Mouse (Mus musculus): ENCODE data around the gene Cldn7. TPM values are rescaled to one million over a fixed set of nuclear protein-coding genes. Genes with fewer than 3 reads are reported as not detected.

Gene Cldn7
- polyA plus RNA-seq, 1 experiment from 2014 or later = 0.40 TPM

DNA sequence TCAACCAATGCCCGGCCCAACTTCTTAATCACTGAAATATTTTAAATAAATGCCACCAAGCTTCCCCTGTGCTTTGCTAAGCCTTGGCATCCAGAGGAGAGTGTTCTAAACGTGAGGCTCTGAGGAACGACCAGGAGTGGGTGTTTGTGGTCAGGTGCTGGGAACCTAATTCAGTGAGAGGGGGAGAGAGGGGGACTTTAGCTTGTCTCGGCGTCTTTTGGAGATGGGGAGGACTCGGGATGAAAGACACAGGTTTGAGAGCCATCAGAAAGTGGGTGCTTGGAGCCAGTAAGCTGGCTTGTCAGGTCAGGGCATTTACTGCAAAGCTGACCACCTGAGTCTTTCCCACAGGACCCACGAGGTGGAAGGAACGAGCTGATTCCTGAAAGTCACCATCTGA is 32.8 kb upstream of the Cldn7 start:
- 79% methylated on average over 8 of the region's 8 CpGs for WGBS
- Histone ChIP-seq H3K4me2 (ENCODE audit: low read length) (no peak overlapping the region), H3K27me3 (ENCODE audit: control insufficient read depth, insufficient read depth, low read depth, low read length) (peaks cover 1% of the 10 kb centered on the region), H3K9ac (ENCODE audit: low read depth, low read length) (no peak overlapping the region), H3K27ac (ENCODE audit: low read length) (no peak overlapping the region), H3K4me3 (ENCODE audit: low read depth, low read length) (no peak overlapping the region), H3K4me1 (ENCODE audit: control insufficient read depth, insufficient read depth, low read length) (peaks cover 4% of the 10 kb centered on the region; the same call in 1 of the 2 replicates), H3K9me3 (replicated peaks; ENCODE audit: control insufficient read depth, low read length, poor library complexity, severe bottlenecking) (no peaks in the 10 kb centered on the region), H3K36me3 (ENCODE audit: control insufficient read depth, insufficient read depth, low read length) (no peaks in the 10 kb centered on the region)
- ATAC-seq = no peak

DNA sequence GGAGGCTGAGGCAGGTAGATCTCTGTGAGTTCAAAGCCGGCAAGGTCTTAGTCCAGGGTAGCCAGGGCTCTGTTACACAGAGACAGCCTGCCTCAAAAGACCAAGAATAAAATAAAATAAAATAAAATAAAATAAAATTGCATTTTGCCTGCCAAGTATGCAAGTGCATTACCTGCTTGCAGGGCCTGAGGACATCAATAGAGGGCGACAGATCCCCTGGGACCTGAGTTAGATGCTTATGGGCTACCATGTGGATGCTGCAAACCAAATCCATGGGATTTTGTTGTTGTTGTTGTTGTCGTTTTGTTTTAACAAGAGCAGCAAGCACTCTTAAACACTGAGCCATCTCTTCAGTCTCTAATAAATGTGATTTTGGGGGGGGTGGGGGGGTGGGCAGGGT is 32.3 kb upstream of the Cldn7 start:
- Histone ChIP-seq H3K9ac (ENCODE audit: low read depth, low read length) (no peak overlapping the region), H3K36me3 (ENCODE audit: control insufficient read depth, insufficient read depth, low read length) (no peaks in the 10 kb centered on the region), H3K4me3 (ENCODE audit: low read depth, low read length) (no peak overlapping the region), H3K27me3 (ENCODE audit: control insufficient read depth, insufficient read depth, low read depth, low read length) (peaks cover 6% of the 10 kb centered on the region), H3K9me3 (replicated peaks; ENCODE audit: control insufficient read depth, low read length, poor library complexity, severe bottlenecking) (no peaks in the 10 kb centered on the region), H3K27ac (ENCODE audit: low read length) (no peak overlapping the region), H3K4me2 (ENCODE audit: low read length) (no peak overlapping the region), H3K4me1 (ENCODE audit: control insufficient read depth, insufficient read depth, low read length) (peaks cover 4% of the 10 kb centered on the region; the same call in 1 of the 2 replicates)
- no peak for ATAC-seq
- 35% methylated on average over 3 of the region's 3 CpGs for WGBS

DNA sequence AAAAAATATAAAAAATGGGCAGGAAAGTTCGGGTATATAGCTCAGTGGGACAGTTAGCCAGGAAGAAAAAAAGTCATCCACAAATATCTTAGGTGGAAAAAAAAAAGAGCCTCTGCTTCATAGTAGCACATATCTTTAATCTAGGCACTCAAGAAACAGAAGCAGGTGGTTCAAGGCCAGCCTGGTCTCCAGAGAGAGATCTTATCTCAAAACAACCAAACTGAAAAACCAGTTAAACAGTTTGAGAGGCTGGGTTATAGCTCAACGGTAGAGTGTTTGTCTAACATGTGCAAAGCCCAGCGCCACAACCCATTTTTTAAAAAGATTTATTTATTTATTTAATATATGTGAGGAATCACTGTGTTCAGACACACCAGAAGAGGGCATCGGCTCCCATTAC is 31.5 kb upstream of the Cldn7 start:
- Histone ChIP-seq H3K4me3 (ENCODE audit: low read depth, low read length) (no peak overlapping the region), H3K27me3 (ENCODE audit: control insufficient read depth, insufficient read depth, low read depth, low read length) (peaks cover 13% of the 10 kb centered on the region), H3K9me3 (replicated peaks; ENCODE audit: control insufficient read depth, low read length, poor library complexity, severe bottlenecking) (no peaks in the 10 kb centered on the region), H3K9ac (ENCODE audit: low read depth, low read length) (no peak overlapping the region), H3K4me1 (ENCODE audit: control insufficient read depth, insufficient read depth, low read length) (peaks cover 4% of the 10 kb centered on the region; the same call in 1 of the 2 replicates), H3K36me3 (ENCODE audit: control insufficient read depth, insufficient read depth, low read length) (no peaks in the 10 kb centered on the region), H3K27ac (ENCODE audit: low read length) (no peak overlapping the region), H3K4me2 (ENCODE audit: low read length) (no peak overlapping the region)
- ATAC-seq = no peak
- WGBS = 78% methylated on average over 4 of the region's 4 CpGs

GRCm38 (mm10) chr11:69934169-69934568 is 30.4 kb upstream of the Cldn7 start:
- H3K27me3 ChIP-seq (ENCODE audit: control insufficient read depth, insufficient read depth, low read depth, low read length) = peaks cover 19% of the 10 kb centered on the region
- WGBS = under 1% methylated on average over 18 of the region's 18 CpGs
- peak overlapping the region; percentile 25 for H3K4me2 ChIP-seq (ENCODE audit: low read length)
- H3K9me3 ChIP-seq (replicated peaks; ENCODE audit: control insufficient read depth, low read length, poor library complexity, severe bottlenecking) = no peaks in the 10 kb centered on the region
- no peaks in the 10 kb centered on the region for H3K36me3 ChIP-seq (ENCODE audit: control insufficient read depth, insufficient read depth, low read length)
- ATAC-seq = 0 out of 2 replicates have a peak, but pooled peaks have one; percentile 30
- H3K9ac ChIP-seq (ENCODE audit: low read depth, low read length) = no peak overlapping the region
- H3K4me1 ChIP-seq (ENCODE audit: control insufficient read depth, insufficient read depth, low read length) = peaks cover 4% of the 10 kb centered on the region; the same call in 1 of the 2 replicates
- 0 out of 2 replicates have a peak overlapping the region, but pooled peaks have one; percentile 1 for H3K4me3 ChIP-seq (ENCODE audit: low read depth, low read length)
- H3K27ac ChIP-seq (ENCODE audit: low read length) = no peak overlapping the region

DNA sequence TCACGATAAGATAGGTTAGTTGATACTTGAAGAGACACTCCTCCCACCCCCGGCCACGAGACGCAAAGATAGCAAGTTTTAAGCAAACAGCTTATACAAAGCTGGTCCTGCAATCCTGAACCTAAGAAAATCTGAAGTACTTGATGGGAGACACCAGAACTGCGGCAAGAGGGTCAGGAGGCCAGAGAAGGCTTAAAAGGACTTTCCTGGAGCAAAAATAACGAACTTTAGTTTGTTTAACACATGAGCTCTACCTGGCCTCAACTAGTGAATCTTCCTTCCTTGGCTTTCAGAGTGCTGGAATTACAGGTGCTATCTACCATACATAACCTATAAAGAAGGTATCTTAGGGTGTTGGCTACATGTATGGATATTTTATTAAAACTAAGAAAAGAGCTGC is 29.9 kb upstream of the Cldn7 start:
- H3K9me3 ChIP-seq (replicated peaks; ENCODE audit: control insufficient read depth, low read length, poor library complexity, severe bottlenecking) = no peaks in the 10 kb centered on the region

DNA sequence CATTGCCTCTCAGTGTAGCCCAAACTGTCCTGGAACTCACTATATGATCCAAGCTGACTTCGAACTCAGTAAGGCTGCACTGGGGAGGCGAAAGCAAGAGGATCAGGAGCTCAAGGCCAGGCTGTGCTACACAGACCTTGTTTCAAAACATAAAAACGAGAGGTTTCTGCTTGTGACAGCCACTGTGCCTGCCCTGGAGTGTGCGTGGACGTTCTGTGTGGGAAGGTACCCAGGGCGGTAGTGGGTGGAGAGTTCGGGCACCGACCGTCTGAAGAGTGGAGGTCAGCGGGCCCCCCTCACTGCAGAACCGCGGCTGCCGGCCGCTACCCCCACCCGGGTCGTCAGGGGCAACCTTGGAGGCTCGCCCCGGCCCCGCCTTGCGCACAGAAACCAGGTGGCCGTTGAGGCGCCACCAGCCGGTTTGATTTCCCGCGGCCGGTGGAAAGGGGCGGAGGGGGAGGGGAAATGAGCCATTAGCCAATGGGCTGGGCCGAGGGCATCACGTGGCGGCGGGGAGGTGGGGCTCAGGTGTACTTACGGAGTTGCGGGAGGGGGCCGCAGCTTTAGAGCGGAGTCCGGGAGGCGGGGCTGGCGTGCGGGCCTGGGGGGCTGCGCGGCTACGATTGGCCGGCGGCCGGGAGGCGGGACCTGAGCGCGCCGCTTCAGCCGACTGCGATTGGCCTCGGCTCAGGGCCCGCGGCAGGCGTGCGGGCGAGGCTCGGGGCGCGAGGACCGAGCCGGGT is 29.3 kb upstream of the Cldn7 start, which contains the start of gene Ybx2:
Ybx2 (plus strand) TSS at position 660 of the 743 bp plus-strand sequence.
- H3K9me3 ChIP-seq (replicated peaks; ENCODE audit: control insufficient read depth, low read length, poor library complexity, severe bottlenecking) = no peaks in the 10 kb centered on the region
- H3K4me1 ChIP-seq (ENCODE audit: control insufficient read depth, insufficient read depth, low read length) = peaks cover 4% of the 10 kb centered on the region; the same call in 1 of the 2 replicates
- H3K36me3 ChIP-seq (ENCODE audit: control insufficient read depth, insufficient read depth, low read length) = no peaks in the 10 kb centered on the region
- peaks cover 19% of the 10 kb centered on the region for H3K27me3 ChIP-seq (ENCODE audit: control insufficient read depth, insufficient read depth, low read depth, low read length)
- H3K4me3 ChIP-seq (ENCODE audit: low read depth, low read length) = peak within 1 kb of the TSS; percentile 66
- peak within 1 kb of the TSS; percentile 68 for H3K9ac ChIP-seq (ENCODE audit: low read depth, low read length)
- H3K27ac ChIP-seq (ENCODE audit: low read length) = no peak within 1 kb of the TSS
- 1% methylated on average over 33 of the region's 62 CpGs for WGBS
- H3K4me2 ChIP-seq (ENCODE audit: low read length) = peak within 1 kb of the TSS; percentile 97
- peak; percentile 93 for ATAC-seq

More for the DNA sequence above, 29.9 kb upstream of the Cldn7 start:
- Histone ChIP-seq H3K9ac (ENCODE audit: low read depth, low read length) (no peak overlapping the region), H3K36me3 (ENCODE audit: control insufficient read depth, insufficient read depth, low read length) (no peaks in the 10 kb centered on the region), H3K4me2 (ENCODE audit: low read length) (peak overlapping the region; percentile 25; the same call in 1 of the 2 replicates), H3K27me3 (ENCODE audit: control insufficient read depth, insufficient read depth, low read depth, low read length) (peaks cover 19% of the 10 kb centered on the region), H3K4me3 (ENCODE audit: low read depth, low read length) (no peak overlapping the region), H3K27ac (ENCODE audit: low read length) (no peak overlapping the region), H3K4me1 (ENCODE audit: control insufficient read depth, insufficient read depth, low read length) (peaks cover 4% of the 10 kb centered on the region; the same call in 1 of the 2 replicates)
- no peak for ATAC-seq
- 23% methylated on average over 6 of the region's 6 CpGs for WGBS

DNA sequence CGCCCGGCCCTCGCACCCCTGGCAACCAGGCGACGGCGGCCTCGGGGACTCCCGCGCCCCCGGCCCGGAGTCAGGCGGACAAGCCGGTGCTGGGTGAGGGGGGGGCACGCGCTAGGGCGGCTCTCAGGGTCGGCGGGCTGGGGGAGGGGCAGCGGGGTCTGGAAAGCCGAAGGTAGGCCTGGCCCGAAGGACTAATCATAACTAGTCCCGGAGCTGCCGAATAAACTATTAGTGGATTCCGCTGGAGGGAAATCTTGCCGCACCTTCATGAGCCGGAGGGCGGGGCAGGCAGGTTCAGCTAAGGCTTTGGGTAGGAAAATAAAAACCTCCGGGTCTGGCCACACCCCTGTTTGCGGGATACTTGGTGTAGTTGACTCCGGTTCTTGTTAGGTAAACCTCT is 28.4 kb upstream of the Cldn7 start:
- Histone ChIP-seq H3K27ac (ENCODE audit: low read length) (no peak overlapping the region), H3K4me2 (ENCODE audit: low read length) (peak overlapping the region; percentile 97), H3K36me3 (ENCODE audit: control insufficient read depth, insufficient read depth, low read length) (no peaks in the 10 kb centered on the region), H3K27me3 (ENCODE audit: control insufficient read depth, insufficient read depth, low read depth, low read length) (peaks cover 19% of the 10 kb centered on the region), H3K9ac (ENCODE audit: low read depth, low read length) (peak overlapping the region; percentile 68), H3K4me1 (ENCODE audit: control insufficient read depth, insufficient read depth, low read length) (peaks cover 4% of the 10 kb centered on the region; the same call in 1 of the 2 replicates), H3K4me3 (ENCODE audit: low read depth, low read length) (peak overlapping the region; percentile 66), H3K9me3 (replicated peaks; ENCODE audit: control insufficient read depth, low read length, poor library complexity, severe bottlenecking) (no peaks in the 10 kb centered on the region)
- no peak; the same call in 1 of the 2 replicates for ATAC-seq
- WGBS = 1% methylated on average over 28 of the region's 30 CpGs

DNA sequence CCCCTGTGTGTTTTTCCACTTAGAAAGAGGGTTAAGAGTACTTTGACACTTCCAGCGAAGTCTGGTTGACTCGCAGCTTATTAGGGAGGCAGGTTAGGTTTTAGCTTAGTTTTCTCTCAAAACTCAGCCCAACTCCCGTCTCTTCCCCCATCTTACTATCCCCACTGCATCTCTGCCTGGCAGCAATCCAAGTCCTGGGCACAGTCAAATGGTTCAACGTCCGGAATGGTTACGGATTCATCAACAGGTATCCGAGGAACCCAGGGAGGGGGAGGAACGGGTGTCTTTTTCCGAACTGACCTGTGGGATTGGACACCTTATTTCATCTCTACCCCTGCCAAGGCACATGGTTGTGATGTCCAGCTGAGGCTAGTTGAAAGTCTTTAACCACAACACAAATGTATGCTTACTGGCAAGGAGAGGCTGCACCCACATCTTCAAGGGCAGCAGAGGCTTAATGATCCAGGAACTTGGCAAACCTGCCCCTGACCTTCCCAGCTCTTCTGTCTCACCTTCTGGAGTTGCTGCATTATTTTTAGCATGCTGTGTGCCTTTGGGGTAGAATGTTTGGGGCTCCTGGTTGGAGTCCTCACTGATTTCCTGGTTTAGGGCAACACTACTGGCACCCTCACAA is 27.7 kb upstream of the Cldn7 start:
- H3K36me3 ChIP-seq (ENCODE audit: control insufficient read depth, insufficient read depth, low read length) = no peaks in the 10 kb centered on the region
- no peaks in the 10 kb centered on the region for H3K9me3 ChIP-seq (replicated peaks; ENCODE audit: control insufficient read depth, low read length, poor library complexity, severe bottlenecking)
- H3K4me2 ChIP-seq (ENCODE audit: low read length) = peak overlapping the region; percentile 97
- no peak overlapping the region for H3K4me3 ChIP-seq (ENCODE audit: low read depth, low read length)
- no peak overlapping the region for H3K27ac ChIP-seq (ENCODE audit: low read length)
- 42% methylated on average over 9 of the region's 9 CpGs for WGBS
- H3K9ac ChIP-seq (ENCODE audit: low read depth, low read length) = no peak overlapping the region
- ATAC-seq = no peak
- peaks cover 4% of the 10 kb centered on the region; the same call in 1 of the 2 replicates for H3K4me1 ChIP-seq (ENCODE audit: control insufficient read depth, insufficient read depth, low read length)
- H3K27me3 ChIP-seq (ENCODE audit: control insufficient read depth, insufficient read depth, low read depth, low read length) = peaks cover 19% of the 10 kb centered on the region

- Histone ChIP-seq H3K27me3 (ENCODE audit: control insufficient read depth, insufficient read depth, low read depth, low read length) (peaks cover 19% of the 10 kb centered on the region), H3K4me1 (ENCODE audit: control insufficient read depth, insufficient read depth, low read length) (peaks cover 4% of the 10 kb centered on the region; the same call in 1 of the 2 replicates), H3K9ac (ENCODE audit: low read depth, low read length) (no peak overlapping the region), H3K4me2 (ENCODE audit: low read length) (no peak overlapping the region), H3K27ac (ENCODE audit: low read length) (no peak overlapping the region), H3K36me3 (ENCODE audit: control insufficient read depth, insufficient read depth, low read length) (no peaks in the 10 kb centered on the region), H3K4me3 (ENCODE audit: low read depth, low read length) (no peak overlapping the region), H3K9me3 (replicated peaks; ENCODE audit: control insufficient read depth, low read length, poor library complexity, severe bottlenecking) (no peaks in the 10 kb centered on the region)
- no peak for ATAC-seq
- 29% methylated on average over 4 of the region's 4 CpGs for WGBS
Measured at GRCm38 (mm10) chr11:69937385-69937784, 27.2 kb upstream of the Cldn7 start.

All from midbrain, embryonic 16.5 days (tissue).